Mouse (Mus musculus) large intestine, adult 2 months (tissue): ENCODE results near the gene Bscl2. TPM values are rescaled to one million over a fixed set of nuclear protein-coding genes. Genes with fewer than 3 reads are reported as not detected.
A peak's percentile ranks its signal among the peaks of the same experiment; 100 is the strongest.
"Not testable (repeated sequence)": the region's sequence is repeated elsewhere in the genome, so short reads cannot be mapped to it uniquely, and the experiment has no call there.

ENCODE experiments used
- DNase-seq: peaks from one replicate; pipeline ENCODE4 v3.0.0-alpha.2; 2012; ENCODE audit warnings: low read depth, low spot score
- WGBS: fragments of 180-500 bp; shearing (Covaris S2); methylation state at CpG from one replicate; pipeline ENCODE4 v1.1.7; 2018; 5-methylcytosine and 5-hydroxymethylcytosine counted together
- polyA plus RNA-seq: library from polyadenylated mRNA; depleted of rRNA; stranded (reverse); fragments of >200 nt; gene quantifications from 2 replicates; pipeline ENCODE4 v1.2.3, GENCODE M21; 2012

Bscl2 gene
- polyA plus RNA-seq, 1 experiment = 79.8 TPM

GRCm38 (mm10) chr19:8822696-8823095 lies 14.6 kb upstream of the Bscl2 start:
- DNase-seq = no peak
- WGBS = 36% methylated on average over 8 of the region's 8 CpGs

GRCm38 (mm10) chr19:8829660-8830059 lies 7.6 kb upstream of the Bscl2 start, which contains the start of gene AC129217.1:
Gene AC129217.1 (plus strand): TSS chr19:8829773.
- 81% methylated on average over 8 of the region's 8 CpGs for WGBS
- no peak for DNase-seq

- 91% methylated on average over 8 of the region's 8 CpGs for WGBS
- no peak for DNase-seq
Measured at GRCm38 (mm10) chr19:8830664-8831063, 6.6 kb upstream of the Bscl2 start.

GRCm38 (mm10) chr19:8831262-8831661 lies 6.0 kb upstream of the Bscl2 start:
- DNase-seq = no peak
- 85% methylated on average over 11 of the region's 11 CpGs for WGBS

- DNase-seq = no peak
- 85% methylated on average over 4 of the region's 4 CpGs for WGBS
Measured at GRCm38 (mm10) chr19:8832971-8833370, 4.3 kb upstream of the Bscl2 start.

- WGBS = 95% methylated on average over 10 of the region's 10 CpGs
- not testable (repeated sequence) for DNase-seq
Measured at GRCm38 (mm10) chr19:8836327-8836726, 940 bp upstream of the Bscl2 start.

- WGBS = 23% methylated on average over 15 of the region's 15 CpGs
- no peak for DNase-seq
Measured at GRCm38 (mm10) chr19:8838041-8838730, 919 bp downstream of the Bscl2 start.

- no peak for DNase-seq
- WGBS = 89% methylated on average over 11 of the region's 11 CpGs
Measured at GRCm38 (mm10) chr19:8839103-8839907, 2.0 kb downstream of the Bscl2 start, which contains the start of gene Gng3. Gene Gng3 (minus strand): TSS chr19:8839194.

- DNase-seq = no peak
- 29% methylated on average over 29 of the region's 29 CpGs for WGBS
Measured at GRCm38 (mm10) chr19:8839908-8840791, 2.9 kb downstream of the Bscl2 start.

GRCm38 (mm10) chr19:8841012-8841411 lies 3.7 kb downstream of the Bscl2 start:
- DNase-seq = no peak
- WGBS = 90% methylated on average over 7 of the region's 7 CpGs

- 88% methylated on average over 6 of the region's 6 CpGs for WGBS
- no peak for DNase-seq
Measured at GRCm38 (mm10) chr19:8842961-8843360, 5.7 kb downstream of the Bscl2 start.

- peak; percentile 56 for DNase-seq
- 66% methylated on average over 5 of the region's 5 CpGs for WGBS
Measured at GRCm38 (mm10) chr19:8844371-8845129, 7.3 kb downstream of the Bscl2 start.

GRCm38 (mm10) chr19:8848356-8848755 lies 11.1 kb downstream of the Bscl2 start:
- WGBS = 78% methylated on average over 5 of the region's 5 CpGs
- no peak for DNase-seq

GRCm38 (mm10) chr19:8850402-8850901 lies 13.2 kb downstream of the Bscl2 start, which contains the start of gene Lrrn4cl:
Gene Lrrn4cl (plus strand): TSS chr19:8850768.
- no peak for DNase-seq
- WGBS = 27% methylated on average over 7 of the region's 7 CpGs

- no peak for DNase-seq
- WGBS = 40% methylated on average over 7 of the region's 7 CpGs
Measured at GRCm38 (mm10) chr19:8851639-8852038, 14.4 kb downstream of the Bscl2 start.

GRCm38 (mm10) chr19:8852236-8852928 lies 15.1 kb downstream of the Bscl2 start:
- DNase-seq = no peak
- WGBS = 59% methylated on average over 10 of the region's 10 CpGs

- DNase-seq = no peak
- 83% methylated on average over 3 of the region's 3 CpGs for WGBS
Measured at GRCm38 (mm10) chr19:8853117-8853516, 15.8 kb downstream of the Bscl2 start.

- DNase-seq = peak; percentile 43
Measured at GRCm38 (mm10) chr19:8857689-8858088, 20.4 kb downstream of the Bscl2 start.

More at GRCm38 (mm10) chr19:8857689-8858088, 20.4 kb downstream of the Bscl2 start:
- WGBS = 22% methylated on average over 4 of the region's 4 CpGs
